Mouse (Mus musculus): Measurements from ENCODE around the gene Tmem50a. TPM values are rescaled to one million over a fixed set of nuclear protein-coding genes. Genes with fewer than 3 reads are reported as not detected.

Tmem50a gene
- total RNA-seq, 2 experiments from 2014 or later, result 219 to 276 TPM

DNA sequence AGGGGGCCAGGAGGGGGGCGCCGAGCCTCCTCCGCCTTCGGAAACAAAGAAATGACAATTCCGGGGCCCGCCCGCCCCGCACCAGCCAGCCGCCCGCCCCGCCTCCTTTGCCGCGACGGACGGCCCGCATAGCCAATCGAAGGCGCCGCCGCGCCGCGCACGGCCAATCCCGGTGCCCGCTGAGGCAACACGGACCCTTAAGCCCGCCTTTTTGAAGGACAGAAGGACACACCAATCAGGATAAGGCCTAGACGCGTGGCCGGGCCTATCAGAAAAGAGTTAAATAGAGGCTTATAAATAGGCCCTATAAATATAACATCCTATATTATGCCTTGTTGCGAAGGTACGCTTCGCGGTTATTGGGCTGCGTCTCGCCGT, 61.6 kb downstream of the Tmem50a start, which contains the start of gene Maco1:
Gene Maco1, minus strand, starts transcription at position 87 of the 378 bp plus-strand sequence.
- peak; percentile 84 for ATAC-seq (replicated peaks; ENCODE audit: poor library complexity)

DNA sequence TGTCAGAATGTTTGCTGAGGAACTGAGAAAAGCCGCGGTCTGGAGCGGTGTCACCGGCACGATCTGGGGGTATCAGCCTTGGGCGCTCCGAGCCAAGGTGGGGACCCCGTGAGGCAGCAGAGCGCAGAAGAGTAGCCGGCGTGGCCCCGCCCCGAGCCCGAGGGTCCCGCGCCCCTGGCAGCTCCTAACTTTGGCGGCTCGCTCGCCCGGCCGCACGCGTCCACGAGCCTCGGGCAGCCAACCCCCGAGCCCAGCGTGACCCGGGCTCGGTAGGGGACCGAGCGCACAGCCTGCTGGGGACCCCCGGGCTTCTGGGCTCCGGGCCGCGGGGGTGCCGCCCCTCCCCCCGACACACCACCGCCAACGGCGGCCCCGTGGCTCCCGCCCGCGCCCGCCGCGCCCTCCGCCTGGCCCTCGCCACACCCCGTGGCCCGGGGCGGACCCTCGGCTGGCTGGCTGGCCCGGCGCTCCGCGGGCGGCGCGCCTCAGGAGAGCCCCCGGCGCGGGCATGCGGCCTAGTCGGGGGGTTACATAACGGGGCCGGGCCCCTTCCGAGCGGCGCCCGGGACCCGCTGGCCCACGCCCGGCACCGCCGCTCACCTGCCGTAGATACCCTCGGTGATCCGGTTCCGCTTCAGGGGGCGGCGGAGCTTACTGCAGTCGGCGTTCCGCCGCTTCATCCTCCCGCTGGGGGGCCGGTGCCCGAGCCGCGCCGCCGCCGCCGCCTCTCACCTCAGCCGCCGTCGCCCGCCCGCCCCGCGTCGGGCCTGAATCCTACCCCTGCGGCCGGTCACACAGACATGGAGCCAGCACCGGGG, 62.2 kb downstream of the Tmem50a start:
- no peak for ATAC-seq (replicated peaks; ENCODE audit: poor library complexity)

DNA sequence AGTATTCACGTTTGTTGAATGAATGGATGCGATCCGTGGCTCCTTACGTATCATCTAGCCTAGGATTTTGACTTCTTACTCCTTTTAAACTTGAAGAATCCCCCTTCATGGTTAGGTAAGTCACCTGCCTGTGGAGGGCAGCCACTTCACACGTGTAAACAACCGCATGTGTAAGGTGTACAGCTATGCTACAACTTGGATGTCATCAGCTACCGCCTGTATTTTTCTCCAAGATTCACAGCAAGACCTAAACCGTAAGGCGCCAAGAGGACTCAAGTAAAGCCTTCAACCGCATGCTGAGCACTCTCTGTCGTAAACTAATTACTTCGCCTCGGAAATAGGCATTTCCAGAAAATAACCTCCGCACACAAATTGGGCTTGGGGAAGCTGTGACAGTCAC, 62.9 kb downstream of the Tmem50a start:
- no peak for ATAC-seq (replicated peaks; ENCODE audit: poor library complexity)

DNA sequence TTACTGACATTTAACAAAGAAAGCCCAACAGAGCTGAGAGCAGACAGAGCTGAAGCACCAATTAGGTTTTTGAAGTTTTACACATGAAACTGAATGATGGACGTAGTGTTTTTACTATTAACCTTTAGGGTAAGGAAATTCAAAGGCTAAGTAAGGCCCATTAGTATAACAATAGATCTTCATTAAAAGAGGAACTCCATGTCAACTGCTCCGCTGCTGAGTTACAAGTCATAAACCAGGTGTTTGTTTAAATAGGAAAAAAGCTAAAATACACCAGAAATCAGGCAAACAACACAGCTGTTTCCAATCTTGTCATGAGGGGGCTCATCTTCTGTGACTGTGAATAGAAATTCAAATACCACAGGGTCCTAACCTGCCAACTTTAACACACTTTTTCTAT, 63.6 kb downstream of the Tmem50a start:
- ATAC-seq (replicated peaks; ENCODE audit: poor library complexity), result no peak

- ATAC-seq (replicated peaks; ENCODE audit: poor library complexity), result no peak
Observed at GRCm38 (mm10) chr4:134850551-134850950, 64.3 kb downstream of the Tmem50a start.

Other genes with a start within 250 kb of the Tmem50a start
- gene Man1c1, start 210.7 kb downstream of the Tmem50a start, total RNA-seq (2015), result 10.5 and 14.2 TPM in 2 replicates
- 5.0 and 5.8 TPM in 2 replicates for gene Man1c1, start 210.7 kb downstream of the Tmem50a start, total RNA-seq (2017)
- 13.7 and 26.0 TPM in 2 replicates for gene Ldlrap1, start 147.0 kb downstream of the Tmem50a start, total RNA-seq (2015)
- 13.3 and 14.7 TPM in 2 replicates for gene Ldlrap1, start 147.0 kb downstream of the Tmem50a start, total RNA-seq (2017)
- gene Maco1, start 61.7 kb downstream of the Tmem50a start, total RNA-seq (2015), result 31.4 and 33.0 TPM in 2 replicates
- 34.2 and 38.5 TPM in 2 replicates for gene Maco1, start 61.7 kb downstream of the Tmem50a start, total RNA-seq (2017)
- gene Rhd, start 50.5 kb downstream of the Tmem50a start, total RNA-seq (2015), result 8.0 and 15.9 TPM in 2 replicates
- 15.3 and 29.2 TPM in 2 replicates for gene Rhd, start 50.5 kb downstream of the Tmem50a start, total RNA-seq (2017)
- 413 and 462 TPM in 2 replicates for gene Rsrp1, start 8.6 kb upstream of the Tmem50a start, total RNA-seq (2015)
- gene Rsrp1, start 8.6 kb upstream of the Tmem50a start, total RNA-seq (2017), result 119 and 154 TPM in 2 replicates
- 50.4 and 58.9 TPM in 2 replicates for gene Syf2, start 15.9 kb upstream of the Tmem50a start, total RNA-seq (2015)
- gene Syf2, start 15.9 kb upstream of the Tmem50a start, total RNA-seq (2017), result 173 and 193 TPM in 2 replicates
- gene Runx3, start 205.6 kb upstream of the Tmem50a start, total RNA-seq (2015), result 56.7 and 60.5 TPM in 2 replicates
- gene Runx3, start 205.6 kb upstream of the Tmem50a start, total RNA-seq (2017), result 7.1 and 10.8 TPM in 2 replicates

Data from megakaryocyte progenitor cell, adult 5-6 weeks (primary cell).